15 mouse cellular contexts compared by ENCODE assay signal in the genomic region with DNA sequence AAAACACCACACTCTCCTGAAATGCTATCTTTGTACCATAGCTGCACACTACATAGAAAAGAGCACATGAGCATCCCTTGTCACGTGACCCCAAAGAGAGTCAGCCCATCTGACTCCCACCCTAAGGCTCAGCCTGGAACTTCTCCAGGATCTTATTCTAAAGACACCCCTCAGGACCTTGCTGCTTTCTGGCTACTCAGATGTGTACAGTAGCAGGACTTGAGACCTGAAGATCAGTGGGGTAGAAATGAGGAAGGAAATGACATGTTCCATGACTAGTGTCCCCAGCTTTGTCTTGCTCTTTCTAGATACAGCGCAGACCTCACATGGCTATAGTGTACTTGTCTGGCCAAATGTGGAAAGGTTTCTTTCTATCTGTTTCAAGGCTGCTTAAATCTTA. TPM values are rescaled to one million over a fixed set of nuclear protein-coding genes. Genes with fewer than 3 reads are reported as not detected.
DNase-seq lines count a peak whose midpoint lies in the region; ATAC-seq lines count a peak whose summit lies in the region.
"Had no signal": no experiment of that assay in that cellular context is flagged by ENCODE, and none has a peak within 500 bp of the region (broad histone marks: within the 10 kb centered on the region; RNA-seq: fewer than 3 reads in every experiment).

No protein-coding gene starts in this region.

- intact Hi-C loops in left cerebral cortex, postnatal 10 days (cut with DNase I): no loop called here

- peak; percentile 92 for DNase-seq in heart, adult 11 months
- no peak for DNase-seq in heart, postnatal 4 days
- DNase-seq in A20 (ENCODE audit: low read depth, low spot score): peak; percentile 67
- DNase-seq in left cerebral cortex, postnatal 10 days (ENCODE audit: extremely low spot score in 1 of 2, low spot score in 2 of 2): no peak
- DNase-seq in gastrocnemius, postnatal 4 days (ENCODE audit: low spot score in 2 of 2): no peak
- no peak for DNase-seq in thymus, postnatal 14 days
- DNase-seq: adrenal gland, postnatal 10 days; cerebellum, postnatal 10 days; kidney, postnatal 14 days; lung, postnatal 36 days; right cerebral cortex, postnatal 4 days had no signal

- peak; percentile 74 for ATAC-seq in common myeloid progenitor, adult 5-6 weeks (replicated peaks; ENCODE audit: low read depth, poor library complexity, severe bottlenecking)
- ATAC-seq in megakaryocyte progenitor cell, adult 5-6 weeks (replicated peaks; ENCODE audit: poor library complexity): peak; percentile 69
- ATAC-seq: forebrain, embryonic 15.5 days; intestine, embryonic 16.5 days had no signal

RNA-seq across cellular contexts. Expression of a gene that starts 12.9 kb away (rescaled TPM):
- 10 to 100 TPM; 25.0 to 25.4 TPM for total RNA-seq in heart, postnatal 4 days (2021)
- 380 and 387 TPM in 2 replicates for total RNA-seq in common myeloid progenitor, adult 5-6 weeks (2017)
- 427 and 476 TPM in 2 replicates for total RNA-seq in megakaryocyte progenitor cell, adult 5-6 weeks (2015)
- total RNA-seq in megakaryocyte progenitor cell, adult 5-6 weeks (2017): 226 and 286 TPM in 2 replicates
- total RNA-seq in left cerebral cortex, postnatal 10 days (2021): 10 to 100 TPM; 17.2 to 21.3 TPM
- total RNA-seq in gastrocnemius, postnatal 4 days (2021): 10 to 100 TPM; 21.2 to 23.2 TPM

Comparison
In these comparisons a context has a peak if more than half of its experiments do, and no peak if none do; other contexts are left out.
1. DNase-seq: peak in heart, adult 11 months (single experiment) and A20 (single experiment); none in heart, postnatal 4 days (single experiment), left cerebral cortex, postnatal 10 days (0 of 2), gastrocnemius, postnatal 4 days (0 of 2) and thymus, postnatal 14 days (single experiment).
2. RNA of a gene that starts 12.9 kb away (total RNA-seq): 226 to 476 TPM in megakaryocyte progenitor cell, adult 5-6 weeks and 380 to 387 TPM in common myeloid progenitor, adult 5-6 weeks; 25.0 to 25.4 TPM in heart, postnatal 4 days, 21.2 to 23.2 TPM in gastrocnemius, postnatal 4 days and 17.2 to 21.3 TPM in left cerebral cortex, postnatal 10 days; every median in the first group is over 4 times any median in the second.